Mouse (Mus musculus) lung, postnatal 14 days (tissue): ENCODE results near the gene Col2a1.

ENCODE experiments used
- DNase-seq: peaks from one replicate; pipeline ENCODE4 v3.0.0; 2021

Gene Col2a1

GRCm38 (mm10) chr15:98002113-98002990 is 2.1 kb downstream of the Col2a1 start:
- no peak for DNase-seq

DNA sequence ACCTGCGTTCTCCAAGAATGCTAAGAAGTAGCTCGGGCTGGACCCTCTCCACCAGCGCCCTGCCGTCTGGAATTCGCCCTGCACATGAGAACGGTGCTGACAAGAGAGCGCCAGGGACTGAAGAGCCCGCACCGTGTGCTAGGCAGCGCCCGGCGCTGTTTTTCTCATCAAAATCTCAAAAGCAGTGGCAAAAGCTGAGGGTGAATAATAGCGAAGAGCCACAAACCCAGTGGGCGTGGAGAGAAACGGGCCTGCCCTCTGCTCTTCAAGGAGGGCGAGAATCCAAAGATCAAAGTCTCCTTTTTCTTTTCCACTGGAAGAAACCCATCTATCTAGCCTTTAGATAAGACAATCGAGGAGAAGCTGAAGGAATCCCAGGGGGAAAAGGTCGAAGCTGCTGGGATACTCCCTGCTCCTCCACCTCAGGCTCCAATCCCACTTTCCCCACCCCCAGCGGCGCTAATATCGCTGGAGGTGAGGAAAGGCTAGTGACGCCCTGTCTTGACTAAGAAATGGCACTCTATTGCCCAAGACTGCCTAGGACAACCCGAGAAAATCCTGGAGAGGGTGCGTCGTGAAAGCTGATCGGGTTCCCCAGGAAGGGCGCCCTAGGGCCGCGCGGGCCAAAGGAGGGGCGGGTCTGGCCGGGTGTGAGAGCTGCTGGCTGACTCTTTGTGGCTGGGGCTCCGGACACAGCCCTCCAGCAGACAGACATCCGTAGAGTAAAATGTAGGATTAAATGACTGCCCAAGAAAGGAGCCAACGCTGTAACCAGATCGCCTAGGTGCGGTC is 3.0 kb downstream of the Col2a1 start:
- peak; percentile 12 for DNase-seq

DNA sequence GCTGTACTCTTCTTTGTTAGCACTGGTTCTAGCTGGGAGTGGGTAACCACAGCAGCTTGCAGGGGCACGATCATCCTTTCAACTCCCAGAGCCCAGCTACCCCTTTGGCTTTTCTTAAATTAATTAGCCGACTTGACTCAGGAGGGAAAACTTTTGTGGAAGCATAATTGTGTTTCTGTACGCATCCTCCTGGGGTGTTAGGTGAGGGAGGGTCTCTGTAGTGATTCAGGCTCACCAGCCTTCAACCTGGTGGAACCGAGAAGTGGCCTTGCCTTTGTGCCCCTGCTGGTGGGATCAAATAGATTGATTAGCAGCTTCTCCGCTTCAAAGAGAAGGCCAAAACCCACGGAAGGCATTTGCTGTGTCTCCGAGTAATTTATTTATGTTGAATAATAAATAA is 4.5 kb downstream of the Col2a1 start:
- no peak for DNase-seq

DNA sequence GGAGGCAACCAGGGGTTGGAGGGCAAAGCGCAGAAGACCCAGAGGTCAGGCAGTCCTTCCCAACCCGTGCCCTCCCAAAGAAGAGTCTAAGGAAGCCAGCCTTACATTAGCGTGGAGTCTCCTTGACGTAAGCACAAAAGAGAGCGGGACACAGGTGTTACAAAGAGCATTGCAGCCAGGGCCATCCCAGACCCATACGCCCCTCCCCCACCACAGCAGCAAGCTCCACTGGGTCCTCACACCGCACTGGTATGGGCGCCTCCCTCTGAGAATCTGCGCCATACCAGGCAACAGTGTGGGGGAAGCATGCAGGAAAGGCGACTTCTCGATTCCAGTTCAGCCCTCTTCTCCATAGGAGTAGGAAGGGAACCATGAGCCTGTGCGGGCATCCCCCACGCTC is 4.9 kb downstream of the Col2a1 start:
- no peak for DNase-seq

DNA sequence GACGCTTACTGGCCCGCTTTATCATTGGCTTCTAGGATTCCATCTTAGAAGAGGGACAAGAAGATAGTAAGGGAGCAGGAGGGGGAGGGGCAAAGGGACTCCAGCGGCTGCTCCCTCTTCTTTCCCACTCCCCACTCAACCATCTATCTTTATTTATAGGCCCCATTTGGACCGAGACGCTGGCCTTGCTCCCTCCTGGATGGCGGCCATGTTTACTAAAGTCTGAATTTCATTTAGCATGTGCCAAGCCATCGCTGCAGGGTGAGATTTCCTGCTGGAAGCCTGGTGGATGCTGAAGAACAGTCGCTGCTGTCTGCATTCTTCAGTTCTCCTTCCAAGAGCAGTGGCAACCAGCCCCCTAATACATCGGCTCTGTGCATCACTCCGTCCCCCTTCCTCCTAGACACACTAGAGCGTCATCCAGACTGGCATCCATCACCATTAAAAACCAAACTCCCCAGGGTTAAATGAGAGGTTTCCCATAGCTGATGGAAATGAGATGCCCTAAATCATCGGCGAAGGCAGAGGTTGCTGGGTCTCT is 7.7 kb downstream of the Col2a1 start:
- DNase-seq, result peak; percentile 54

- DNase-seq, result peak; percentile 77
These were observed 11.7 kb downstream of the Col2a1 start for GRCm38 (mm10) chr15:97992712-97993286.

DNA sequence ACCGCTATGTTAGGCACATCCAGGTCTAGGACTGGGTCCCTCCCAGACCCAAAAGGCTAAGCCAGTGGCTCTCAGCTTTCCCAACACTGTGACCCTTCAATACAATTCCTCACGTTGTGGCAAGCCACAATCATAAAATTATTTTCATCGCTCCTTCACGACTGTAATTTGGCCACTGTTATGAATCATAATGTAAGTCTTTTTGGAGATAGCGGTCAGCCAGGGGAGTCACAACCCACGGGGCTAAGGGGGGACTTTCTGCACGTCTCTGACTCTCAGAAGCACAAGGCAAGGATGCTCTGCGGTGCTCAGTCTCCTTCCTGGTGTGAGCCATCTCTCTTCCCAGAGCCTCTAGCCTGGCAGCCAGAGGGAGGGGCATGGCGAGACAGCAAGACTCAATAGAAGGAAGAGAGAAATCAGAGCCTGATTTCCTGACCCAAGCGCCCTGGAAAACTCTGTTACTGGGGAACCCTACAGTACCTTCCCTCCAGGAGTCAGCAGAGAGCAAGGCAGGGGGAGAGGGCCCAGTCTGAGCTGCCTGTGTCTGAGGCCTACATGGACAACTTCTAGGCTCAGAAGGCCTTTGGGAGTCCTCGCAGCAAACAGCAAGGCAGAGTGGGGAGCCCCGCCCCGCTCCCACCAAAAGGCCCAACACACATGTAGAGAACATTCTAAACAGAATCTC is 12.3 kb downstream of the Col2a1 start:
- DNase-seq, result no peak

GRCm38 (mm10) chr15:97991285-97991895 is 13.1 kb downstream of the Col2a1 start:
- no peak for DNase-seq

- no peak for DNase-seq
These were observed 13.8 kb downstream of the Col2a1 start for GRCm38 (mm10) chr15:97990721-97991120.

GRCm38 (mm10) chr15:97990124-97990523 is 14.4 kb downstream of the Col2a1 start:
- DNase-seq, result no peak

- no peak for DNase-seq
These were observed 15.0 kb downstream of the Col2a1 start for GRCm38 (mm10) chr15:97989544-97989943.

- DNase-seq, result no peak
These were observed 22.9 kb downstream of the Col2a1 start for GRCm38 (mm10) chr15:97981560-97981959.

- no peak for DNase-seq
These were observed 31.1 kb downstream of the Col2a1 start for GRCm38 (mm10) chr15:97973248-97974005.

DNA sequence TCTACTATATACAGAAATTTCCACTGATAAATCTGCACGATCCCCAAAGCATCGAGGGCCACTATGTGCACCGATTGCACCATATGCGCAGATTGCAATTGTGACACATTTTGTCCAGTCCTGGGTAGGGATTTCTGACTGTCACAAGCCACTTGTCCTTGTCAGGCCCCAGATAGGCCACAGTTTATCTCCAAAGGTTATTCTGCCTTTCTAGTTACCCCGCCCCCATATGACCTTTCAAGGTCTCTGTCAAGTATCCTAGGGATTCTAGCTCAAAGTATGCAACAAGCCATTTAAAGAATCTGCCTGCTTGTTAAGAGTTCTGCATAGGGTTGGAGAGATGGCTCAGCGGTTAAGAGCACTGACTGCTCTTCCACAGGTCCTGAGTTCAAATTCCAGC is 31.9 kb downstream of the Col2a1 start:
- DNase-seq, result no peak

DNA sequence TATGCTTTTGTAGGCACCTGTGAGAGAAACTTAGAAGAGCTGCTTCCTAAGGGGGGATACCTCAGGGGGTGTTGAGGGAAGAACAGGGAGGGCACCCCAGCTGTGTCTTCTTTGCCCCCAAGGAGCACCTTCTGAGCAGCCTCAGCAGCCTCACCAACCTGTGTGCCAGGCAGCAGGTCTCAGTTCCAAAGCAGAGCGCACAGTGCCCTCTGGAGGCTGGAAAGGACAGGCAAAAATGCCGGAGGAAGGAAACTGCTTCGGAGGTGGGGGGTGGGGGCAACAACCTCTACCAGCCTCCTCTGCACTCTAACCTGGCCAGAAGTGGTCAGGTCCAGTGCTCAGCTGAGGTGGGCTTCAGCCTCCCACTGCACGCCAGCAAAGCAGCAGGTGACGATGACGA is 34.2 kb downstream of the Col2a1 start:
- peak; percentile 19 for DNase-seq

DNA sequence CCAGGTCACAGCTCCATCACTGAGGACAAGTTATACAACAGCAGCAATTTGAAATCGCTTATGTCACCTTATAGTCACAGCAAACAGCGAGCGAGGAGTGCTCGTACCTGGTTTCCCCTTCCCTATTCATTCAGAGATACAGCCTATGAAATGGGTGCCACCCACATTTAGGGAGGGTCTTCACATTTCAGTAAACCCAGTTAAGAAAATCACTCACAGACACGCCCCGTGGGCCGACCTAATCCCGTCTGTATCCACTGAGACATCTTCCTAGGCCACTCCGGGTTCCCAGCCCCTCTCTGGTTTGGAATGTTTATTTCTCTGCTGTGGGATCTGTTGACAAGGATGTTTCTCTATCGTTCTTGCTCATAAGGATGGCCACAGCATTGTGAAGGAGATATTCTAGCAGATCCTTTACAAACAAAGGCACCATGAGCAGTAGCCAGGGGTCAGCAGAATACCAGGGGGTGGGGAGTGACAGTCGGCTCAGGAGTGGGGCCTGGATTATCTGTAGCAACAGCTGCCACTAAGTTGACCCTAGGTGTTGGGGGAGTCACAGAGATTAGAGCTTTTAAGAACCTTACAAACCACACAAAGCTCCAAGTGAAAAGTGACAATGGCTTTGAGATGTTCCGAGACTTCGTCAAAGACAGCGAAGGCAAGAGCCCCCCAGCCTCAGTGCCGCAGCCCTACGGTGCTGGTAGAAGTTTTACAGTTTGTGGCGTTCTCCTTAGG is 39.0 kb downstream of the Col2a1 start:
- DNase-seq, result no peak

DNA sequence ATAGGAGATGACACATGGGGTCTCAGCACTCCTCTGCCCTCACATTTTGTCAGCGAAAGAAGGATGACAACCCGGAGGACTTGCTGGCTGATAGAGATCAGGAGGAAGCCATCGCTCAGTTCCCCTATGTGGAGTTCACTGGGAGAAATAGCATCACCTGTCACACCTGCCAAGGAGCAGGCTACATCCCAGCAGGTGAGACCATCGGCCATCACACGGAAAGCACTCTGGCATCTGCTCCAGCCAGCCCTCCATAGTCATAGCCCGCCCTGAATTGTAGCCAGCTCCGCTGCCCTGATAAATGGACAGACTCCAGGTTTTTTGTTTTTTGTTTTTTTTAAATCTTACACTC is 39.7 kb downstream of the Col2a1 start:
- DNase-seq, result no peak

DNA sequence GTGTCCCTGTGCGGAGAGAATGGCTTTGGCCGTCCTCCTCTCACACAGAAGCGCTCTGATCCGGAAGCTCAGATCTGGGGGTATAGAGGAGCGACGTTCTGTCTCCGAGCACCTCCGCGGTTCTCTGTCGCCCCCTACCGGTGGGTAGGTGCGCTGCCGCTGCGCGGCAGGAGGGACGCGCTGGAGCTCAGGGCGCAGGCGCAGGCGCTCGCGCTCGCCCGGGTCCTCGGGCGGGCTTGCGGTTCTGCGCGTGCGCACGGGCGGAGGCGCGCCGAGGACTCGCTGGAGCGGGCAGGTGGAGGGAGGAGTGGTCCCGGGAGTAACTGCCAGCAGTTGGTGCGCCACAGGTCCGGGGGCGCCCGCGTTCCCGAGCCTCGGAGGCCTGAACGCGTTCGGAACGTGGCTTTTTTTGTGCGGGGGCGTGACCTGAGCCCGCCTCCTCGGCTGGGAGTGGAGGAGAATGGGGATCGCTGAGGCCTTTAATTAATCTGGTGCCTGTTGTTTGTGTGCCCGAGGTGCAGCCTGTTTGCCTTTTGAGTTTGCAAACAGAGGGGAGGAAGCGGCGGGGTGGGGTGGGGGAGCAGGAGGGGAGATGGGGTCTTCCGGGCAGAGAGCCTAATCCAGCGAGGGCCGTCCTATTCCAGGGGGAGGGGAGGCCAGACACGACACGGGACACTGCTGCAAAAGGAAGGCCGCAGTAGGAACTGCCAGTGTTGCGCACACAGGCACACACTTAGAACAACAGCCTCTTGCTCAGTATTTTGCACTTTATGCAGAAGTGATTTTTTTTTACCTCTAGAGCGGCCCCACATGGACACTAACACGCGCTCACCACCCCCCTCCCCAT is 40.3 kb downstream of the Col2a1 start, which contains the start of gene Tmem106c:
Gene Tmem106c (plus strand): TSS at position 212 of the 847 bp plus-strand sequence.
- peak; percentile 94 for DNase-seq

GRCm38 (mm10) chr15:97963329-97963988 is 41.0 kb downstream of the Col2a1 start:
- DNase-seq, result no peak
